Mouse (Mus musculus) hindbrain, embryonic 16.5 days (tissue): ENCODE results near the gene Tprg. TPM values are rescaled to one million over a fixed set of nuclear protein-coding genes. Genes with fewer than 3 reads are reported as not detected.

Source experiments
- ATAC-seq: fragments of 200-750 bp; cut with Nextera tagmentation; 2 replicates; pipeline ENCODE4 v1.8.0; 2017; ENCODE audit warnings: moderate TSS enrichment, moderate library complexity
- H3K27ac ChIP-seq: fragments of 300-500 bp; sonication (generic); 2 replicates; pipeline ENCODE4 v1.5.1; 2014; ENCODE audit warnings: low read depth, mild to moderate bottlenecking, control low read depth, low read length, moderate library complexity
- H3K27me3 ChIP-seq: fragments of 300-500 bp; sonication (generic); replicated peaks from 2 replicates; pipeline ENCODE4 v1.6.1; 2014; ENCODE audit warnings: low read length; ENCODE audit not compliant: control insufficient read depth, insufficient read depth
- H3K36me3 ChIP-seq: fragments of 300-500 bp; sonication (generic); 2 replicates; pipeline ENCODE4 v1.6.1; 2014; ENCODE audit warnings: mild to moderate bottlenecking, low read length, moderate library complexity, mixed read lengths; ENCODE audit not compliant: control insufficient read depth, insufficient read depth
- H3K4me1 ChIP-seq: fragments of 300-500 bp; sonication (generic); 2 replicates; pipeline ENCODE4 v1.6.1; 2014; ENCODE audit warnings: low read depth, low read length; ENCODE audit not compliant: control insufficient read depth, insufficient read depth
- H3K4me2 ChIP-seq: fragments of 300-500 bp; sonication (generic); 2 replicates; pipeline ENCODE4 v1.6.1; 2014; ENCODE audit warnings: mild to moderate bottlenecking, low read length, control low read depth, moderate library complexity
- H3K4me3 ChIP-seq: fragments of 300-500 bp; sonication (generic); 2 replicates; pipeline ENCODE4 v1.5.1; 2014; ENCODE audit warnings: mild to moderate bottlenecking, low read length, control low read depth, moderate library complexity
- H3K9ac ChIP-seq: fragments of 300-500 bp; sonication (generic); 2 replicates; pipeline ENCODE4 v1.6.1; 2014; ENCODE audit warnings: low read depth, mild to moderate bottlenecking, control low read depth, low read length, moderate library complexity
- H3K9me3 ChIP-seq: fragments of 300-500 bp; sonication (generic); 2 replicates; pipeline ENCODE4 v1.6.1; 2014; ENCODE audit warnings: mild to moderate bottlenecking, low read length, moderate library complexity; ENCODE audit not compliant: control insufficient read depth
- WGBS: fragments of 180-500 bp; shearing (Covaris S2); extraction: QIAGEN DNeasy Blood & Tissue Kit; methylation state at CpG from one replicate; pipeline ENCODE4 v1.1.7; 2014; 5-methylcytosine and 5-hydroxymethylcytosine counted together
- polyA plus RNA-seq: library from polyadenylated mRNA; unstranded; fragments of >200 nt; fragmentation: Nextera tagmentation; extraction: Ambion mirVana; gene quantifications from 2 replicates; pipeline ENCODE4 v1.2.1, GENCODE M21; 2015

Gene Tprg
- polyA plus RNA-seq, 1 experiment from 2014 or later: 0.14 TPM

DNA sequence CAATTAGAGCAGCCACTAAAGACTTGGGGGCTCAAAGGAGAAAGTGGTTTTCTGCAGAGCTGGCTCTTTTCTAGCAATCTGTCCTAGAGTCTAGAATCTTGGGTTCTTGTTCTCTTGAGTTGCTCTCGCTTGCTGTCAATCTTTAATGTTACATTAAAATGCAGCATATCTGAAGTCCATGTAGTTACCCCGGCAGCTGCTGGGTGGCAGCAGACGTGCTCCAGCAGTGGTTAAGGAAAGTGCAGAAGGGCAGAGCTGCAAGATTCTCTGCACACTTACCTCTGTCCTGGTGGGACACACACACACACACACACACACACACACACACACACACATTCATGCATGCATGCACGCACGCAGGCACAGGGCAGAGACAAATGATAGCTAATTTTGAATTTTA is 88.2 kb downstream of the Tprg start:
- no peak overlapping the region for H3K9ac ChIP-seq
- 58% methylated on average over 5 of the region's 5 CpGs for WGBS
- H3K27me3 ChIP-seq: no peaks in the 10 kb centered on the region
- H3K27ac ChIP-seq: no peak overlapping the region
- H3K9me3 ChIP-seq: no peaks in the 10 kb centered on the region
- 0 out of 2 replicates have a peak, but pooled peaks have one; percentile 22 for ATAC-seq
- H3K4me3 ChIP-seq: no peak overlapping the region
- H3K4me1 ChIP-seq: no peaks in the 10 kb centered on the region
- H3K36me3 ChIP-seq: no peaks in the 10 kb centered on the region
- no peak overlapping the region for H3K4me2 ChIP-seq

DNA sequence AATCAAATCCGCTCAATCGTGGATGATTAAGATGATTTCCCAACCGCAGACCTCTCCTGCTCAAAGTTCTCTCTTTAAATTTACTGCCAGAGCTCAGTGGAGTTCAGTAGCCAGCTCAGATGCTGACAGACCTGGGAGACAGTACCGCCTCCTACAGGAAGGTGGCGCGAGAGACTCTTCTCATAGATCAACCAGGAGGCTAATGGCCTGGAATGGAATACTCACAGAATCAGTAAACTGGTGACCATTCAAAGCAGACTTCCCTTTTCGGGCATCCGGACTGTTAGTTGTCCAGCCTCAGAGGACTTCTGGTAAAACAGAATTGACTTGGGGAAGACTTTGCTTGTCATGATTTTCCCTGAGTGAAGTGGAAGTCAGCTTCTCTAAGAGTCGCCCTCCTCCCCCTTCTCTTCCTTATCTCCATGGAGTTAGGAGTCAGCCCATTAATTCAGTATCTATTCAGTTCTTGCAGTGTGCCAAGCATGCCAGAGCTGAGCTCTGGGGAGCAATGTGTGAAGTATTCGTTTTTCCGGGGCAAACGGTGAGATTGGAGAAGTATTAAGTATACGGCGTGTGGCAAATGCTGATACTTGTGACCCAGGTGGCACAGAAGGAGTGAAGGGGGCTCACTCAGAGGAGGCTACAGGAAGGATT is 90.2 kb downstream of the Tprg start:
- Histone ChIP-seq H3K27ac (no peak overlapping the region), H3K36me3 (no peaks in the 10 kb centered on the region), H3K9me3 (no peaks in the 10 kb centered on the region), H3K4me1 (no peaks in the 10 kb centered on the region), H3K9ac (no peak overlapping the region), H3K4me2 (no peak overlapping the region; the same call in 1 of the 2 replicates), H3K4me3 (no peak overlapping the region), H3K27me3 (no peaks in the 10 kb centered on the region)
- WGBS: 28% methylated on average over 14 of the region's 14 CpGs
- ATAC-seq: peak; percentile 85

DNA sequence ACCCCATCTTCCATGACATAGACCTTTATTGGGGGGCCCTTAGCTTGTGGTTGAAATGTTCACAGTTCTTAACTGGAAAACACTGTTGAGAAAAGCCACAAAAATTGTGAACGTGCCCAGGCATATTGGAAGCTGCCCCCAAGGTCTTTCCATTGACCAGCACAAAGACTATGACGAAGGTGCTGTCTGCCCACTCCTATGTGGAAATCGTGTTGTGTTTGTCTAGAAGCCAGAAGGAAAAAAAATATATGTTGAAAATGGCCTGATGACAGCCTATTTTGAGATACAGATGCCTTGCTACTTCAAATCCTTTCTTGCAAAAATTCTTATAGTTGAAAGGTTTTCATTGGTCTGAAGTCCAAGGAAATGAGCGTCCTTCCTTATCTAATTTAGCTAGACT is 91.1 kb downstream of the Tprg start:
- Histone ChIP-seq H3K9ac (no peak overlapping the region), H3K36me3 (no peaks in the 10 kb centered on the region), H3K4me3 (no peak overlapping the region), H3K9me3 (no peaks in the 10 kb centered on the region), H3K4me2 (no peak overlapping the region), H3K4me1 (no peaks in the 10 kb centered on the region), H3K27me3 (no peaks in the 10 kb centered on the region), H3K27ac (no peak overlapping the region)
- 92% methylated on average over 4 of the region's 4 CpGs for WGBS
- ATAC-seq: no peak

DNA sequence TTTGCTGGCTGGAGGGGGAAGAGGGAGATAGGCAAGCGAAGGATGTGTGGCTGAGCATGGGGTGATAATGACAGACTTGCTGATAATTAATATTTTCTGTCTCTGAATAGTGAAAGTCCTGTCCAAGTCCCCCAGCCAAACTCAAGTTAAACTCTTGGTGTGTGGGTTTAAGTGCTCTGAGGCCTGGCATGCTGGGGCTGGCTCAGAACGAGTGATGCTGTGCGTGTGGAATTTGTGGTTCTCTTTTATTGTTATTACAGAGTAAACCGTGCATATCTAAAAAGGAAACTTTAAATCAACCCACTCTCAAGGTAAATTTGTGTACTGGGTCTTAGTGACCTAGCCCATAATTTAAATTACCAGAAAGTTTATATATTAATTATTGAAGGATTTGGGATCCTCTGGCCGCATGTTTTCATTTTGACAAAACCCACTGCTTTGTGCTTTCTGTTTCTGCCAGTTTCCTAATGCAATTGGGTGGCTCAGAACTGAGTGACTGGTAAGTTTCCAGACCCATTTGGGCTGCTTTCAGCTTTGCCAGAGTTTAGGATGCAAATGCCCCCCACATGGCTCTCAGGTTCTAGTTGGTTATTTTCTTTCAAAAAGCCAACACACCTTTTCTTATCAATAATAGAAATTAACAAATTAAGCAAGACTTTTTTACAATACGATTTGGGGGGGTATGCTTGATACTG is 99.0 kb downstream of the Tprg start:
- no peak overlapping the region for H3K9ac ChIP-seq
- H3K4me3 ChIP-seq: no peak overlapping the region
- ATAC-seq: no peak
- no peaks in the 10 kb centered on the region for H3K27me3 ChIP-seq
- H3K9me3 ChIP-seq: no peaks in the 10 kb centered on the region
- no peak overlapping the region for H3K4me2 ChIP-seq
- H3K36me3 ChIP-seq: no peaks in the 10 kb centered on the region
- no peak overlapping the region for H3K27ac ChIP-seq
- WGBS: 81% methylated on average over 6 of the region's 6 CpGs
- no peaks in the 10 kb centered on the region; the same call in 1 of the 2 replicates for H3K4me1 ChIP-seq

DNA sequence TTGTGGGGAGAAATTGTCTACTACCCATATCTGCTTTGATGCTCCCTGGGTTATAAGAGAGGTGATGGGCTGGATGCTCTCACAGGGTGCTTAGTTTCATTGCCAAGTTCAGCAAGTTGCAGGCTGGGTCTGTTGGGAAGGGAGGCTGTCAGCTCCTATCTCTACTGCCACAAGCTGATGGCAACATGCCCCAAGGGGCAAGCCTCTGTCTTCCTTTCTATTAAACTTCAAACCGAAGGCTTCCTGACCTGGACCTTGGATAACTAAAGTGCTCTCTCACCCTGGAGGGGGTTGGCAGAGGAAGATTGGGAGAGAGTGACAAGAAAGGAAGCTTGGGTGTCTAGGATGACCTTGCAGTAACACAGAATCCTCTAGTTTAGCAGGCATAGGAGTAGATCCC is 108.1 kb downstream of the Tprg start:
- no peaks in the 10 kb centered on the region for H3K4me1 ChIP-seq
- H3K9ac ChIP-seq: no peak overlapping the region
- no peaks in the 10 kb centered on the region for H3K36me3 ChIP-seq
- no peak for ATAC-seq
- 89% methylated on average over 1 of the region's 1 CpGs for whole genome bisulfite sequencing
- no peak overlapping the region for H3K27ac ChIP-seq
- no peak overlapping the region for H3K4me3 ChIP-seq
- no peaks in the 10 kb centered on the region for H3K27me3 ChIP-seq
- no peaks in the 10 kb centered on the region for H3K9me3 ChIP-seq
- H3K4me2 ChIP-seq: no peak overlapping the region

DNA sequence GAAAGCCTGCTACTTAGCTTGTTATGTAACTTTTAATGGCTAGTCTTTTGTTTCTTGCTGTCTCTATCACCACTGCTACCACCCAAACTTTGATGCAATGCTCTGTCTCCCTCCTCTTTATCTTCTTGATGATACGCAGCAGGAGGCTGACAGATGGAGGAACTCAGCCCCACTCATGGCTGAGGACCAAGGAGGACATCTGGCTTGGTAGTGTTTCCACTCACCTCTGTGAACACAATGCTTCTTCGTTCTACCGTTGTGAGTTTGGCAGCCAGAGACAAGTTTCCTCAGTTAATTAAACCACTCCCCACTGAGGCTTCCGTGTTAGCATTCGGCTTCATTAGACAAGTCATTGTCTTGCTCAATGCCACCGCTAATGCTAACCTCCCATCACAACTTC is 117.5 kb downstream of the Tprg start:
- WGBS: 40% methylated on average over 6 of the region's 6 CpGs
- peak; percentile 75 for ATAC-seq
- Histone ChIP-seq H3K9ac (no peak overlapping the region), H3K36me3 (no peaks in the 10 kb centered on the region), H3K27ac (no peak overlapping the region), H3K4me1 (peaks cover 10% of the 10 kb centered on the region), H3K4me3 (no peak overlapping the region), H3K9me3 (no peaks in the 10 kb centered on the region), H3K27me3 (no peaks in the 10 kb centered on the region), H3K4me2 (no peak overlapping the region)

DNA sequence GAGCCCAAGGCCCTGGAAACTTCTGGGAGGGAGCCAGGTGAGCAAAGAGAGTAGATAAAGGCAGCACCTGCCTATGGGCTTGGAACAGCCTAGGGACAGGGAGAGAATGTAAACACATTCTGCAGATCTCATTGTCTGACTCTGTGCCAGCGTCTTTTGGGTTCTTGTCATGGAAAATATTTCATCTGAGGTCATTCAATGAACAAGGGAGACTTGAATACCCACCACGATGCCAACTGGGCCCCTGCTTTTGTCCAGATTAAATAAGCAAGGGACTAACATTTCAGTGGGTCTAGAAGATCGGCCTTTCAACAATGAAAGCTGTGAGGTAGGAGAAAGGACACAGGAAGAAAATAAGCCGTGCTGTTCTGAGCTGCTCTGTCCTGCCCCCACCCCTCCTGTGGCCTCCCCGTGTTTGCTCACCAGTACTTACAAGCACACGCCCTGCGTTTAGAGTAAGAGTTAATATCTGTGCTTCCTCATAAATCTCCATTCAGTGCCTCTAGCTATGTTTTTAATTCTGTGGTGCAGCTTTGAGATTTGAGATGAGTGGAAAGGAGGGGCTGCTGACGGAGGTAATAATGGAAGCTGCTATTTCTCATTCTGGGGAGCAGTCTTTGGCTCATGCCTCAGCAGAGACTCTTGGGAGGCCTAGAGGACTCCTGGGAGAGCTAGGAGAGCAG is 120.7 kb downstream of the Tprg start:
- peak overlapping the region; percentile 25 for H3K4me2 ChIP-seq
- H3K27ac ChIP-seq: peak overlapping the region; percentile 71
- no peaks in the 10 kb centered on the region for H3K9me3 ChIP-seq
- peaks cover 10% of the 10 kb centered on the region for H3K4me1 ChIP-seq
- no peaks in the 10 kb centered on the region for H3K27me3 ChIP-seq
- no peaks in the 10 kb centered on the region for H3K36me3 ChIP-seq
- H3K4me3 ChIP-seq: no peak overlapping the region
- peak; percentile 83 for ATAC-seq
- 14% methylated on average over 8 of the region's 8 CpGs for WGBS
- no peak overlapping the region for H3K9ac ChIP-seq

DNA sequence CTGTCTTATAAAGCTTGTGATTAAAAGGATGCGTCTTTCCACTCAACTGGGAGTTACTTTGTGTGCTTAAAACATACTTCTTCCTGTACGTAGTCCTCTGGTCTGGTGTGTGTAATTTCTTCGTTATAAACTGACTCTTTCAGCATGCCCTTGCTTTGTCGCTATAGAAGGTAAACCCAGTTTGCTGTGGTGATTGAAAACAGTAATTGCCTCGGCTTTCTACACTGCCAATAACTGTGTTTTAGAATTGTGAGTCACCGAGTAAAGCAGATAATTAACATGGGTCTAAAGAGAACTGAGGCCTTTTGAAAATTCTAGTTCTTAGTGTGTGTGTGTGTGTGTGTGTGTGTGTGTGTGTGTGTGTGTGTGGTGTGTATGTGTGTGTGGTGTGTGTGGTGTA is 121.4 kb downstream of the Tprg start:
- Histone ChIP-seq H3K4me1 (peaks cover 10% of the 10 kb centered on the region), H3K9me3 (no peaks in the 10 kb centered on the region), H3K27ac (peak overlapping the region; percentile 71), H3K27me3 (no peaks in the 10 kb centered on the region), H3K4me2 (no peak overlapping the region), H3K9ac (no peak overlapping the region), H3K36me3 (no peaks in the 10 kb centered on the region), H3K4me3 (no peak overlapping the region)
- ATAC-seq: no peak
- 68% methylated on average over 6 of the region's 6 CpGs for WGBS

DNA sequence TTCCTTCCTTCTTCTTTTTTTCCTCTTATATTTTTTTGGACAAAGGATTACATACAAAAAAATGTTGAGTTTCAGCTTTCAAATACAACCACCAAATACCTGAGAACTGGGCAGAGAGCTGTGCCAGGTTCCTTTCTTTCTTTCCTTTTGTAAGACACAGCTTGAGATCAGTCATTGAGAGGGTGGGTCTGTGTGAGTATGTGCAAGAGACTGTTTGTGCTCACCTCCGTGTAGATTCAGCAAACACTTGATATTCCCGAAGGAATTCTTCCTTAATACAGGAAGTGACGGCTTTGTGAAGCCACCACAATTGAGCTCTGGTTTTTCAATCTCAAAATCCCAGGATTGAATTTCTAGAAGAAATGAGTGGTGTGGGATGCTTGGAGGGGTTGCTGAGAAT is 124.7 kb downstream of the Tprg start:
- Histone ChIP-seq H3K9me3 (no peaks in the 10 kb centered on the region), H3K36me3 (no peaks in the 10 kb centered on the region), H3K4me2 (no peak overlapping the region), H3K4me1 (peaks cover 10% of the 10 kb centered on the region), H3K4me3 (no peak overlapping the region), H3K27ac (no peak overlapping the region), H3K9ac (no peak overlapping the region), H3K27me3 (no peaks in the 10 kb centered on the region)
- 68% methylated on average over 3 of the region's 3 CpGs for WGBS
- ATAC-seq: no peak
